Mouse (Mus musculus): ENCODE data around the gene Olfr368. TPM values are rescaled to one million over a fixed set of nuclear protein-coding genes. Genes with fewer than 3 reads are reported as not detected.

The Olfr368 gene
- polyA plus RNA-seq, 1 experiment, result 0.11 TPM

- no peak overlapping the region for H3K4me3 ChIP-seq (ENCODE audit: control insufficient read depth, low read depth, low read length)
These were observed 44.3 kb downstream of the Olfr368 start for GRCm38 (mm10) chr2:37370651-37371050.

GRCm38 (mm10) chr2:37376018-37376417 is 49.7 kb downstream of the Olfr368 start:
- Histone ChIP-seq H3K36me3 (ENCODE audit: control insufficient read depth, insufficient read depth, low read length) (no peaks in the 10 kb centered on the region), H3K27ac (ENCODE audit: control insufficient read depth, insufficient read depth, low read depth, low read length) (no peak overlapping the region), H3K27me3 (ENCODE audit: control insufficient read depth, insufficient read depth, low read length) (no peaks in the 10 kb centered on the region), H3K4me3 (ENCODE audit: control insufficient read depth, low read depth, low read length) (no peak overlapping the region), H3K4me1 (ENCODE audit: control insufficient read depth, insufficient read depth, low read length) (no peaks in the 10 kb centered on the region)
- TF ChIP-seq CTCF (IDR thresholded peaks at IDR 0.05; ENCODE audit: control insufficient read depth, insufficient read depth, insufficient replicate concordance, low read depth, low read length) (no peak), POLR2A (IDR thresholded peaks at IDR 0.05; ENCODE audit: control insufficient read depth, low read depth, low read length) (no peak)

More at GRCm38 (mm10) chr2:37370651-37371050, 44.3 kb downstream of the Olfr368 start:
- H3K27me3 ChIP-seq (ENCODE audit: control insufficient read depth, insufficient read depth, low read length), result no peaks in the 10 kb centered on the region
- no peak overlapping the region for H3K27ac ChIP-seq (ENCODE audit: control insufficient read depth, insufficient read depth, low read depth, low read length)
- TF ChIP-seq CTCF (IDR thresholded peaks at IDR 0.05; ENCODE audit: control insufficient read depth, insufficient read depth, insufficient replicate concordance, low read depth, low read length), result no peak
- TF ChIP-seq POLR2A (IDR thresholded peaks at IDR 0.05; ENCODE audit: control insufficient read depth, low read depth, low read length), result no peak
- no peaks in the 10 kb centered on the region for H3K4me1 ChIP-seq (ENCODE audit: control insufficient read depth, insufficient read depth, low read length)
- H3K36me3 ChIP-seq (ENCODE audit: control insufficient read depth, insufficient read depth, low read length), result no peaks in the 10 kb centered on the region

GRCm38 (mm10) chr2:37380189-37380588 is 53.9 kb downstream of the Olfr368 start:
- TF ChIP-seq POLR2A (IDR thresholded peaks at IDR 0.05; ENCODE audit: control insufficient read depth, low read depth, low read length) (no peak), CTCF (IDR thresholded peaks at IDR 0.05; ENCODE audit: control insufficient read depth, insufficient read depth, insufficient replicate concordance, low read depth, low read length) (peak; percentile 18; the same call in 1 of the 2 replicates)

More at GRCm38 (mm10) chr2:37380189-37380588, 53.9 kb downstream of the Olfr368 start:
- no peak overlapping the region for H3K27ac ChIP-seq (ENCODE audit: control insufficient read depth, insufficient read depth, low read depth, low read length)
- H3K4me1 ChIP-seq (ENCODE audit: control insufficient read depth, insufficient read depth, low read length), result no peaks in the 10 kb centered on the region
- H3K36me3 ChIP-seq (ENCODE audit: control insufficient read depth, insufficient read depth, low read length), result no peaks in the 10 kb centered on the region; the same call in 1 of the 2 replicates
- no peak overlapping the region for H3K4me3 ChIP-seq (ENCODE audit: control insufficient read depth, low read depth, low read length)
- no peaks in the 10 kb centered on the region for H3K27me3 ChIP-seq (ENCODE audit: control insufficient read depth, insufficient read depth, low read length)

Other genes starting within 250 kb of the Olfr368 start
- gene Olfr361, start 237.2 kb upstream of the Olfr368 start, polyA plus RNA-seq (2012; rRNA removed), result 0.11 and 0.58 TPM in 2 replicates
- gene Olfr362, start 208.6 kb upstream of the Olfr368 start, polyA plus RNA-seq (2012; rRNA removed), result 0.07 TPM in 2 replicates
- not detected in 2 replicates for gene Olfr364-ps1, start 187.2 kb upstream of the Olfr368 start, polyA plus RNA-seq (2012; rRNA removed)
- gene Olfr365, start 138.3 kb upstream of the Olfr368 start, polyA plus RNA-seq (2012; rRNA removed), result not detected in 2 replicates
- gene Olfr366, start 114.9 kb upstream of the Olfr368 start, polyA plus RNA-seq (2012; rRNA removed), result not detected in 2 replicates
- gene Pdcl, start 32.8 kb downstream of the Olfr368 start, polyA plus RNA-seq (2012; rRNA removed), result 2.5 and 3.7 TPM in 2 replicates
- gene Rc3h2, start 96.4 kb downstream of the Olfr368 start, polyA plus RNA-seq (2012; rRNA removed), result 7.2 and 8.2 TPM in 2 replicates
- gene Zbtb26, start 116.6 kb downstream of the Olfr368 start, polyA plus RNA-seq (2012; rRNA removed), result 2.0 and 2.5 TPM in 2 replicates
- gene Zbtb6, start 116.7 kb downstream of the Olfr368 start, polyA plus RNA-seq (2012; rRNA removed), result 1.5 and 2.2 TPM in 2 replicates
- gene Rabgap1, start 116.8 kb downstream of the Olfr368 start, polyA plus RNA-seq (2012; rRNA removed), result 8.3 and 10.3 TPM in 2 replicates
- 0.10 and 0.12 TPM in 2 replicates for gene Gpr21, start 189.8 kb downstream of the Olfr368 start, polyA plus RNA-seq (2012; rRNA removed)